8 mouse cellular contexts compared by ENCODE assay signal in the genomic region with DNA sequence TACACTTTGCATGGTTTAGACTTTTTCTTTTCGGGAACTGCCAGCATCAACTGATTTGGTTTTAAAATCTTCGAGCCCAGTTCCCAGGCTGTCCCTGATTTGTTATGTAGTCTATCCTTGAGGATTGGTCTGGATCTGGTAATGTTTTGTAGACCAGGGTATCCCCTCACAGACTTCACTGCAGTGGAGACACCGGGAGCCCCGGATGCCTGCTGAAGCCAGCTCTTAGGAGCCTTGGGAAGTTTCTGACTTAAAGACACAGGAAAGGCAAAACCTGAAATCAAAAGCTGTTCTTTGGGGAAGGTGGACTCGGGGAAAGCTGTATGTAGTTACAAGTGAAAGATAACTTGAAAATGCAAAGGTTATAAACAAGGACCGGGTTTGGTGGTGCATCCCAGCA.
A peak's percentile ranks its signal among the peaks of the same experiment; 100 is the strongest.
DNase-seq lines count a peak whose midpoint lies in the region; ATAC-seq and TF ChIP-seq lines count a peak whose summit lies in the region.

No protein-coding gene starts in this region.

- peak overlapping the region; percentile 84 for H3K27ac ChIP-seq in left cerebral cortex, adult 2 months
- no peak overlapping the region for H3K27ac ChIP-seq in forebrain, embryonic 15.5 days (replicated peaks)
- H3K27ac ChIP-seq in intestine, embryonic 16.5 days (ENCODE audit: low read length) = no peak overlapping the region
- H3K27ac ChIP-seq in midbrain, embryonic 15.5 days = no peak overlapping the region

- peak overlapping the region; percentile 53 for H3K4me3 ChIP-seq in left cerebral cortex, adult 2 months
- no peak overlapping the region for H3K4me3 ChIP-seq in forebrain, embryonic 15.5 days
- H3K4me3 ChIP-seq in intestine, embryonic 16.5 days (ENCODE audit: low read length) = peak overlapping the region; percentile 52
- H3K4me3 ChIP-seq in midbrain, embryonic 15.5 days = no peak overlapping the region

- WGBS in forebrain, embryonic 15.5 days = 35% methylated on average over 6 of the region's 6 CpGs
- 34% methylated on average over 6 of the region's 6 CpGs for WGBS in intestine, embryonic 16.5 days
- WGBS in midbrain, embryonic 15.5 days = 30% methylated on average over 6 of the region's 6 CpGs

- DNase-seq in left cerebral cortex, adult 2 months (ENCODE audit: extremely low spot score in 1 of 2, low spot score in 2 of 2) = no peak
- DNase-seq in left cerebral cortex, adult 8-10 months (ENCODE audit: low spot score in 2 of 2) = no peak
- no peak for DNase-seq in layer of hippocampus, adult 8-10 months (ENCODE audit: low spot score in 2 of 2)
- no peak for DNase-seq in left cerebral cortex, postnatal 10 days (ENCODE audit: extremely low spot score in 1 of 2, low spot score in 2 of 2)
- no peak for DNase-seq in thymus, postnatal 10 days (ENCODE audit: low spot score in 2 of 2)

- intact Hi-C loops in left cerebral cortex, adult 2 months (cut with DNase I) = loop anchor here (2.0 kb wide), 1 partner anchor 50 kb away; no protein-coding TSS in a partner anchor
- intact Hi-C loops in left cerebral cortex, postnatal 10 days (cut with DNase I) = no loop called here

- H3K9ac ChIP-seq in forebrain, embryonic 15.5 days (replicated peaks) = no peak overlapping the region
- peak overlapping the region; percentile 54 for H3K9ac ChIP-seq in intestine, embryonic 16.5 days (ENCODE audit: low read depth, low read length)
- no peak overlapping the region for H3K9ac ChIP-seq in midbrain, embryonic 15.5 days

- peaks cover 15% of the 10 kb centered on the region for H3K4me1 ChIP-seq in forebrain, embryonic 15.5 days
- peaks cover 2% of the 10 kb centered on the region; the same call in 1 of the 2 replicates for H3K4me1 ChIP-seq in intestine, embryonic 16.5 days (ENCODE audit: control insufficient read depth, insufficient read depth, low read length)
- H3K4me1 ChIP-seq in midbrain, embryonic 15.5 days = peaks cover 15% of the 10 kb centered on the region

- TF ChIP-seq CTCF in left cerebral cortex, adult 2 months (IDR thresholded peaks at IDR 0.05) = no peak

- no peaks in the 10 kb centered on the region for H3K9me3 ChIP-seq in forebrain, embryonic 15.5 days
- H3K9me3 ChIP-seq in intestine, embryonic 16.5 days (ENCODE audit: control insufficient read depth, low read length) = no peaks in the 10 kb centered on the region
- H3K9me3 ChIP-seq in midbrain, embryonic 15.5 days = no peaks in the 10 kb centered on the region

- ATAC-seq in forebrain, embryonic 15.5 days (replicated peaks) = no peak
- ATAC-seq in intestine, embryonic 16.5 days = no peak
- ATAC-seq in midbrain, embryonic 15.5 days (replicated peaks) = no peak

- peak overlapping the region; percentile 48 for H3K4me2 ChIP-seq in forebrain, embryonic 15.5 days (replicated peaks)
- H3K4me2 ChIP-seq in intestine, embryonic 16.5 days (ENCODE audit: low read depth, low read length) = peak overlapping the region; percentile 70
- H3K4me2 ChIP-seq in midbrain, embryonic 15.5 days = peak overlapping the region; percentile 49; the same call in 1 of the 2 replicates

- no peaks in the 10 kb centered on the region for H3K27me3 ChIP-seq in forebrain, embryonic 15.5 days
- peaks cover 2% of the 10 kb centered on the region; the same call in 1 of the 2 replicates for H3K27me3 ChIP-seq in intestine, embryonic 16.5 days (replicated peaks; ENCODE audit: control insufficient read depth, insufficient read depth, low read length)
- H3K27me3 ChIP-seq in midbrain, embryonic 15.5 days (replicated peaks) = no peaks in the 10 kb centered on the region

- H3K36me3 ChIP-seq in forebrain, embryonic 15.5 days = no peaks in the 10 kb centered on the region
- H3K36me3 ChIP-seq in intestine, embryonic 16.5 days (ENCODE audit: control insufficient read depth, insufficient read depth, low read length) = no peaks in the 10 kb centered on the region
- no peaks in the 10 kb centered on the region for H3K36me3 ChIP-seq in midbrain, embryonic 15.5 days (replicated peaks)

Comparison
In these comparisons a context has a peak if more than half of its experiments do, and no peak if none do; other contexts are left out.
1. H3K4me3 ChIP-seq: peak in left cerebral cortex, adult 2 months (single experiment) and intestine, embryonic 16.5 days (single experiment); none in forebrain, embryonic 15.5 days (single experiment) and midbrain, embryonic 15.5 days (single experiment).
2. Peak in every context shown above with its lines, with median percentiles within 50 percentile points of each other: H3K4me2 ChIP-seq.